Mouse (Mus musculus) brain, embryonic 14.5 days (tissue): ENCODE measurements at regions not wholly inside any gene's neighbourhood (a gene's known extent, or its start where the extent isn't known, plus 50 kb on each side); places are given as distances from the start of the nearest gene placed in this dataset.

Experiments used
- CTCF ChIP-seq: fragments of 200-500 bp; IDR thresholded peaks from 2 replicates; pipeline ENCODE4 v1.5.1; 2012; ENCODE audit warnings: inconsistent platforms, mild to moderate bottlenecking, moderate library complexity, borderline replicate concordance; ENCODE audit not compliant: insufficient read depth, insufficient read length; ENCODE audit errors: extremely low read depth
- POLR2A ChIP-seq: fragments of 200-500 bp; IDR thresholded peaks from 2 replicates; pipeline ENCODE4 v1.6.1; 2012; ENCODE audit warnings: mild to moderate bottlenecking, inconsistent platforms, borderline replicate concordance; ENCODE audit not compliant: poor library complexity, insufficient read depth, insufficient read length, severe bottlenecking; ENCODE audit errors: extremely low read depth

DNA sequence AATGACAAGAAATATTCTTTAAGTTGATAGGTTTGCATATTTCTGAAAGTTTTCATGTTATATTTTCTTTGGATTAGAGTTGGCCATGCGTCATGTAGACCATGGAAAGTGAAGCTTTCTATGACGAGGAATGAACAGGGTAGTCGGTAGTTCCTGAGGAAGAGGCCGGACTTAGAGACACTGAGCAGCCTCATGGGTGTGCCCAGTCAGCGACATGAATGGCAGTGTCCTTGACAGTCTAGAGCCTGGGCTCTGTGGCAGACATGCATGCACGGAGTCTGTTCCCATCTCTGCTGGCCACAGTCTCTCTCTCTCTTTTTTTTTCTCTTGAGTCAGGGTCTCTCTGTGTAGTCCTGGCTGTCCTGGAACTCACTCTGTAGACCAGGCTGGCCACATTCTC lies 1176.9 kb upstream of the A1bg start:
- TF ChIP-seq CTCF (no peak), POLR2A (no peak)
